Mouse (Mus musculus) mouse embryonic stem cell (cell line): ENCODE results near the gene F930015N05Rik.

Experiments used
- in situ Hi-C, 2 experiments: fragments of 300-500 bp; cut with MboI; formaldehyde crosslinking; loops; 1 replicate in 1 of 2; 3 replicates in 1 of 2; pipeline ENCODE4 v1.14.3; 2019 to 2020; ENCODE audit warnings: low sequenced_read_pairs in 2 of 2, low pct_unique_long_range_greater_than_20kb in 1 of 2, mixed read lengths in 1 of 2; ENCODE audit not compliant: unreplicated experiment in 1 of 2

The F930015N05Rik gene

GRCm38 (mm10) chr11:64397612-64398011 lies 38.8 kb downstream of the F930015N05Rik start:
- in situ Hi-C loops, result no loop called here

- in situ Hi-C loops, result no loop called here
Measured at GRCm38 (mm10) chr11:64396949-64397348, 39.5 kb downstream of the F930015N05Rik start.

GRCm38 (mm10) chr11:64396331-64396881 lies 40.0 kb downstream of the F930015N05Rik start:
- in situ Hi-C loops, result no loop called here

GRCm38 (mm10) chr11:64386333-64386732 lies 50.1 kb downstream of the F930015N05Rik start:
- in situ Hi-C loops, result no loop called here
